Mouse (Mus musculus): ENCODE results near the gene Thy1.

Gene Thy1

GRCm38 (mm10) chr9:44067241-44067959 is 24.2 kb downstream of the Thy1 start:
- no peak for DNase-seq (ENCODE audit: low read depth, low spot score)

- DNase-seq (ENCODE audit: low read depth, low spot score) = peak; percentile 41
Observed at GRCm38 (mm10) chr9:44067960-44068330, 24.8 kb downstream of the Thy1 start.

GRCm38 (mm10) chr9:44069252-44069651 is 26.1 kb downstream of the Thy1 start:
- DNase-seq (ENCODE audit: low read depth, low spot score) = no peak

- no peak for DNase-seq (ENCODE audit: low read depth, low spot score)
Observed at GRCm38 (mm10) chr9:44070113-44070843, 27.1 kb downstream of the Thy1 start.

- no peak for DNase-seq (ENCODE audit: low read depth, low spot score)
Observed at GRCm38 (mm10) chr9:44070844-44071231, 27.7 kb downstream of the Thy1 start.

- DNase-seq (ENCODE audit: low read depth, low spot score) = no peak
Observed at GRCm38 (mm10) chr9:44071914-44072598, 28.9 kb downstream of the Thy1 start.

GRCm38 (mm10) chr9:44072599-44072915 is 29.4 kb downstream of the Thy1 start:
- DNase-seq (ENCODE audit: low read depth, low spot score) = peak; percentile 34

- DNase-seq (ENCODE audit: low read depth, low spot score) = no peak
Observed at GRCm38 (mm10) chr9:44073115-44073514, 29.9 kb downstream of the Thy1 start.

GRCm38 (mm10) chr9:44074395-44075275 is 31.5 kb downstream of the Thy1 start:
- DNase-seq (ENCODE audit: low read depth, low spot score) = peak; percentile 37

- DNase-seq (ENCODE audit: low read depth, low spot score) = no peak
Observed at GRCm38 (mm10) chr9:44075276-44075995, 32.3 kb downstream of the Thy1 start.

- DNase-seq (ENCODE audit: low read depth, low spot score) = no peak
Observed at GRCm38 (mm10) chr9:44075996-44076763, 33.0 kb downstream of the Thy1 start.

- peak; percentile 79 for DNase-seq (ENCODE audit: low read depth, low spot score)
Observed at GRCm38 (mm10) chr9:44076764-44077120, 33.6 kb downstream of the Thy1 start.

GRCm38 (mm10) chr9:44077266-44077910 is 34.2 kb downstream of the Thy1 start:
- no peak for DNase-seq (ENCODE audit: low read depth, low spot score)

- no peak for DNase-seq (ENCODE audit: low read depth, low spot score)
Observed at GRCm38 (mm10) chr9:44078136-44078797, 35.1 kb downstream of the Thy1 start.

- peak; percentile 87 for DNase-seq (ENCODE audit: low read depth, low spot score)
Observed at GRCm38 (mm10) chr9:44078955-44079756, 36.0 kb downstream of the Thy1 start.

GRCm38 (mm10) chr9:44079997-44080780 is 37.0 kb downstream of the Thy1 start:
- DNase-seq (ENCODE audit: low read depth, low spot score) = no peak

GRCm38 (mm10) chr9:44080953-44081352 is 37.8 kb downstream of the Thy1 start:
- DNase-seq (ENCODE audit: low read depth, low spot score) = no peak

GRCm38 (mm10) chr9:44081581-44081980 is 38.4 kb downstream of the Thy1 start:
- DNase-seq (ENCODE audit: low read depth, low spot score) = no peak
